Mouse (Mus musculus) C2C12 (cell line): ENCODE data around the gene Prok2. TPM values are rescaled to one million over a fixed set of nuclear protein-coding genes. Genes with fewer than 3 reads are reported as not detected.

ENCODE experiments used
- H3K27me3 ChIP-seq: one replicate; pipeline ENCODE4 v1.6.1; 2011; ENCODE audit not compliant: control insufficient read depth, insufficient read depth, insufficient read length
- H3K36me3 ChIP-seq: one replicate; pipeline ENCODE4 v1.6.1; 2011; ENCODE audit not compliant: control insufficient read depth, insufficient read depth
- H3K4me3 ChIP-seq: one replicate; pipeline ENCODE4 v1.5.1; 2011; ENCODE audit warnings: mild to moderate bottlenecking, control low read depth; ENCODE audit not compliant: poor library complexity, insufficient read depth, severe bottlenecking
- H3K79me2 ChIP-seq: one replicate; pipeline ENCODE4 v1.6.1; 2011; ENCODE audit not compliant: control insufficient read depth, insufficient read depth
- H3K79me3 ChIP-seq: one replicate; pipeline ENCODE4 v1.6.1; 2011; ENCODE audit warnings: low read depth, control low read depth
- H3ac ChIP-seq: one replicate; pipeline ENCODE3; 2011; ENCODE audit warnings: low read depth; ENCODE audit not compliant: control insufficient read depth, insufficient read length
- CEBPB ChIP-seq: IDR thresholded peaks from one replicate; pipeline ENCODE4 v1.6.1; 2011; ENCODE audit warnings: low read depth, mild to moderate bottlenecking, control low read depth, moderate library complexity
- CTCF ChIP-seq: IDR thresholded peaks from one replicate; pipeline ENCODE4 v1.5.1; 2011; ENCODE audit not compliant: control insufficient read depth, insufficient read depth, insufficient read length
- FOSL1 ChIP-seq: IDR thresholded peaks from one replicate; pipeline ENCODE4 v1.8.0; 2011; ENCODE audit warnings: mild to moderate bottlenecking, low read length; ENCODE audit not compliant: poor library complexity, insufficient read depth, severe bottlenecking
- MAX ChIP-seq: IDR thresholded peaks from one replicate; pipeline ENCODE4 v1.6.1; 2011; ENCODE audit warnings: mild to moderate bottlenecking, control low read depth
- MYOD1 ChIP-seq: IDR thresholded peaks from one replicate; pipeline ENCODE4 v1.6.1; 2011; ENCODE audit warnings: low read depth; ENCODE audit not compliant: control insufficient read depth, insufficient read length
- MYOG ChIP-seq: IDR thresholded peaks from one replicate; pipeline ENCODE4 v1.6.1; 2011; ENCODE audit not compliant: control insufficient read depth, insufficient read length; ENCODE audit errors: extremely low read depth
- USF1 ChIP-seq: IDR thresholded peaks from one replicate; pipeline ENCODE4 v1.6.1; 2011; ENCODE audit warnings: low read depth, mild to moderate bottlenecking, control low read depth, moderate library complexity
- polyA plus RNA-seq: library from polyadenylated mRNA; unstranded; fragments of >200 nt; fragmentation: generic; extraction: Trizol; gene quantifications from one replicate; pipeline ENCODE4 v1.2.1, GENCODE M21; 2012; ENCODE audit warnings: missing spikeins

Prok2 gene
- polyA plus RNA-seq, 1 experiment = not detected

DNA sequence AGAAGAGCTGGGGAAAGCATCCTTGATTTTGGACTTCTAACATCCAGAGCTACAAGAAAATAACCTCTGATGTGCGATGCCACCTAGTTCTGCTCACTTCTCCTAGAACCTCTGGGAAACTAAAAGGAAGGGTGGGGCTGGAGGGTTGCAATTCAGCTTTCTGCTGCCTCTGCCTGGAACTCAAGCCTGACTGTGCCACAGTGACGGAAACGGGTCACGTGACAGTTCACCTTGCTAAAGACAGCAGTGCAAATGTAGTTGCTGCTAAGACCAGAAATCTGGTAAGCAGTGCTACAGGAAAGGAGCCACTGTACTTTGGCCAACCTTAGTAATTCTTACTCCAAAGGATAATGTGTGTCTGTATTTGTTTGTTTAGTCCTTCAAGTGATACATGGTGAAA, 3.7 kb upstream of the Prok2 start:
- H3K79me2 ChIP-seq = no peaks in the 10 kb centered on the region
- no peak overlapping the region for H3ac ChIP-seq
- no peak for TF ChIP-seq MYOG
- TF ChIP-seq CEBPB = no peak
- TF ChIP-seq MAX = no peak
- no peak for TF ChIP-seq FOSL1
- peak; percentile 24 for TF ChIP-seq USF1
- no peak for TF ChIP-seq MYOD1
- no peak for TF ChIP-seq CTCF
- H3K27me3 ChIP-seq = peaks cover 22% of the 10 kb centered on the region
- no peaks in the 10 kb centered on the region for H3K36me3 ChIP-seq
- H3K79me3 ChIP-seq = no peaks in the 10 kb centered on the region
- H3K4me3 ChIP-seq = no peak overlapping the region

GRCm38 (mm10) chr6:99726576-99727303, 548 bp upstream of the Prok2 start:
- Histone ChIP-seq H3K79me3 (no peaks in the 10 kb centered on the region), H3K36me3 (no peaks in the 10 kb centered on the region), H3K27me3 (peaks cover 22% of the 10 kb centered on the region), H3ac (no peak overlapping the region), H3K79me2 (no peaks in the 10 kb centered on the region), H3K4me3 (no peak overlapping the region)
- TF ChIP-seq MYOG = no peak
- TF ChIP-seq MYOD1 = no peak
- no peak for TF ChIP-seq MAX
- no peak for TF ChIP-seq CTCF
- TF ChIP-seq CEBPB = no peak
- no peak for TF ChIP-seq USF1
- TF ChIP-seq FOSL1 = no peak

DNA sequence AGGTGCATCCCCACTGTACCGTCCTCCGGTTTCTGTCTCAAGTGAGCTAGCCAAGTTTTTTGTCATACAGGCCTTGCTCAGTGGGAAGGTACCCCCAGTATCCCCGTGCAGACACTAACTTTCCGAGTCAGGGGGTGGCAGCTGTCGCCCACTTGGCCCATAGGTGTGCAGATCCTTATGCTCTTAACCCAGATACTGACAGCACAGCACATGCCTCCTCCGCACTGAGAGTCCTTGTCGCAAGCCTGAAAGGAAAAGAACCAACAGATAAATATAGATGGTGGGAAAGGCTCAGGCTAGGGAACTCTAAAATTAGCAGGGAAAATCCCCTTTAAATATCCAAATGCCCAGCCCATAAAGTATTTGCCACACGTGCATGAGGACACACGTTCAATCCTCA, 3.8 kb downstream of the Prok2 start:
- H3K27me3 ChIP-seq = peaks cover 13% of the 10 kb centered on the region
- no peak for TF ChIP-seq MYOD1
- no peak for TF ChIP-seq MYOG
- TF ChIP-seq CEBPB = no peak
- no peak for TF ChIP-seq FOSL1
- no peak for TF ChIP-seq USF1
- TF ChIP-seq MAX = no peak
- TF ChIP-seq CTCF = no peak
- H3K36me3 ChIP-seq = no peaks in the 10 kb centered on the region
- H3K79me3 ChIP-seq = no peaks in the 10 kb centered on the region
- no peak overlapping the region for H3K4me3 ChIP-seq
- H3ac ChIP-seq = no peak overlapping the region
- H3K79me2 ChIP-seq = no peaks in the 10 kb centered on the region

DNA sequence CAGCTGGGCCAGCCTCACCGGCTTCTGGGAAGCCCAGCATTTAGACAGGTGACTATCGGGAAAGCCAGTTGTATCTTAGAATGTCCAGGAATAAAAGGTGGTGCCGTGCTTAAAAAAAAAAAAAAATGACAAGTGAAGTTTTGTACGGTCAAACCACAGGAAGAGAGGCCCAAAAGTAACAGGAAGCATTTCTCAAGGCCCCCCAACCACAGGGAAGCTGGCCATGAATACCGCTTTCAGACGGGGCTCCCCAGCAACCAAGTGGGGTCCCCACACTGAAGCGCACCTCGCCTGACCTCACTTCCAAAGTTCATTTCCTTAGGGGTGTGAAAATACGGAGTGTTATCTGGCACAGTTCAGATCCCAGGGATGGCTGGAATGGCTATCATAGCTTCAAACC, 5.2 kb downstream of the Prok2 start:
- H3K36me3 ChIP-seq = no peaks in the 10 kb centered on the region
- no peak for TF ChIP-seq CTCF
- TF ChIP-seq MAX = no peak
- TF ChIP-seq MYOD1 = no peak
- no peak for TF ChIP-seq CEBPB
- no peak for TF ChIP-seq FOSL1
- no peak for TF ChIP-seq USF1
- no peak for TF ChIP-seq MYOG
- no peak overlapping the region for H3K4me3 ChIP-seq
- no peaks in the 10 kb centered on the region for H3K79me2 ChIP-seq
- no peak overlapping the region for H3ac ChIP-seq
- H3K27me3 ChIP-seq = peaks cover 3% of the 10 kb centered on the region
- H3K79me3 ChIP-seq = no peaks in the 10 kb centered on the region

GRCm38 (mm10) chr6:99715913-99716312, 10.3 kb downstream of the Prok2 start:
- H3ac ChIP-seq = no peak overlapping the region
- H3K79me2 ChIP-seq = no peaks in the 10 kb centered on the region
- TF ChIP-seq USF1 = no peak
- TF ChIP-seq MAX = no peak
- TF ChIP-seq CTCF = no peak
- no peak for TF ChIP-seq MYOG
- TF ChIP-seq MYOD1 = no peak
- TF ChIP-seq FOSL1 = no peak
- no peak for TF ChIP-seq CEBPB
- H3K27me3 ChIP-seq = peaks cover 27% of the 10 kb centered on the region
- no peak overlapping the region for H3K4me3 ChIP-seq
- no peaks in the 10 kb centered on the region for H3K79me3 ChIP-seq
- no peaks in the 10 kb centered on the region for H3K36me3 ChIP-seq
